Mouse (Mus musculus) adrenal gland, postnatal 4 days (tissue): Measurements from ENCODE around the gene Rnaseh2b. TPM values are rescaled to one million over a fixed set of nuclear protein-coding genes. Genes with fewer than 3 reads are reported as not detected.

Experiments used
- total RNA-seq, 2 experiments: library from RNA; stranded (reverse); gene quantifications; 2 replicates each; pipeline ENCODE4 v1.2.3; 2021

The Rnaseh2b gene
- total RNA-seq, 2 experiments from 2014 or later = 35.2 to 36.6 TPM

Other genes starting within 250 kb of the Rnaseh2b start
- under 1 TPM; 0.31 to 0.53 TPM for gene Dleu7, start 458 bp downstream of the Rnaseh2b start, total RNA-seq
- gene Gucy1b2, start 163.7 kb downstream of the Rnaseh2b start, total RNA-seq = 1 to 10 TPM; 1.2 to 1.4 TPM